Mouse (Mus musculus) cerebellum, adult 9-11 months (tissue): ENCODE measurements at regions not wholly inside any gene's neighbourhood (a gene's known extent, or its start where the extent isn't known, plus 50 kb on each side); places are given as distances from the start of the nearest gene placed in this dataset.
A peak's percentile ranks its signal among the peaks of the same experiment; 100 is the strongest.

Source experiments
- DNase-seq: peaks from one replicate; pipeline ENCODE4 v3.0.0; 2022

GRCm38 (mm10) chr12:25771856-25772255, 643.2 kb downstream of the Rnf144a start:
- no peak for DNase-seq

- peak; percentile 35 for DNase-seq
Measured at GRCm38 (mm10) chr12:25768644-25769043, 646.4 kb downstream of the Rnf144a start.

GRCm38 (mm10) chr12:25763061-25763460, 652.0 kb downstream of the Rnf144a start:
- no peak for DNase-seq

GRCm38 (mm10) chr12:25757014-25757413, 658.0 kb downstream of the Rnf144a start:
- DNase-seq: peak; percentile 46

- no peak for DNase-seq
Measured at GRCm38 (mm10) chr12:25733801-25734200, 636.9 kb upstream of the Id2 start.

- no peak for DNase-seq
Measured at GRCm38 (mm10) chr12:25725774-25726173, 628.8 kb upstream of the Id2 start.

GRCm38 (mm10) chr12:25711186-25711585, 614.2 kb upstream of the Id2 start:
- no peak for DNase-seq

- no peak for DNase-seq
Measured at GRCm38 (mm10) chr12:25703023-25703400, 606.1 kb upstream of the Id2 start.

- DNase-seq: no peak
Measured at GRCm38 (mm10) chr12:25702176-25703022, 605.5 kb upstream of the Id2 start.

- DNase-seq: no peak
Measured at GRCm38 (mm10) chr12:25687063-25687462, 590.1 kb upstream of the Id2 start.

- DNase-seq: no peak
Measured at GRCm38 (mm10) chr12:25676631-25677030, 579.7 kb upstream of the Id2 start.

GRCm38 (mm10) chr12:25668336-25668735, 571.4 kb upstream of the Id2 start:
- DNase-seq: no peak

GRCm38 (mm10) chr12:25654456-25654855, 557.5 kb upstream of the Id2 start:
- no peak for DNase-seq

GRCm38 (mm10) chr12:25650237-25650636, 553.3 kb upstream of the Id2 start:
- no peak for DNase-seq

GRCm38 (mm10) chr12:25628081-25628480, 531.1 kb upstream of the Id2 start:
- DNase-seq: no peak

GRCm38 (mm10) chr12:25625858-25626257, 528.9 kb upstream of the Id2 start:
- DNase-seq: no peak

GRCm38 (mm10) chr12:25623449-25623848, 526.5 kb upstream of the Id2 start:
- DNase-seq: no peak

GRCm38 (mm10) chr12:25621142-25621541, 524.2 kb upstream of the Id2 start:
- peak; percentile 65 for DNase-seq

- DNase-seq: no peak
Measured at GRCm38 (mm10) chr12:25617521-25617920, 520.6 kb upstream of the Id2 start.

- DNase-seq: no peak
Measured at GRCm38 (mm10) chr12:25615377-25615776, 518.4 kb upstream of the Id2 start.

GRCm38 (mm10) chr12:25613473-25613872, 516.5 kb upstream of the Id2 start:
- no peak for DNase-seq

GRCm38 (mm10) chr12:25609045-25609444, 512.1 kb upstream of the Id2 start:
- peak; percentile 5 for DNase-seq

- no peak for DNase-seq
Measured at GRCm38 (mm10) chr12:25605396-25605795, 508.5 kb upstream of the Id2 start.

GRCm38 (mm10) chr12:25590262-25590661, 493.3 kb upstream of the Id2 start:
- DNase-seq: no peak

- DNase-seq: no peak
Measured at GRCm38 (mm10) chr12:25585746-25586145, 488.8 kb upstream of the Id2 start.
